Mouse (Mus musculus): ENCODE data around the gene Cacna1s. TPM values are rescaled to one million over a fixed set of nuclear protein-coding genes. Genes with fewer than 3 reads are reported as not detected.

Cacna1s gene
- polyA plus RNA-seq, 1 experiment from 2014 or later, result 0.39 TPM

- 51% methylated on average over 10 of the region's 10 CpGs for WGBS
- Histone ChIP-seq H3K27ac (ENCODE audit: low read length) (no peak overlapping the region), H3K27me3 (ENCODE audit: control insufficient read depth, insufficient read depth, low read depth, low read length) (no peaks in the 10 kb centered on the region), H3K9ac (ENCODE audit: low read depth, low read length) (no peak overlapping the region), H3K4me1 (ENCODE audit: control insufficient read depth, insufficient read depth, low read length) (peaks cover 51% of the 10 kb centered on the region), H3K9me3 (replicated peaks; ENCODE audit: control insufficient read depth, low read length, poor library complexity, severe bottlenecking) (no peaks in the 10 kb centered on the region), H3K36me3 (ENCODE audit: control insufficient read depth, insufficient read depth, low read length) (peaks cover 28% of the 10 kb centered on the region), H3K4me3 (ENCODE audit: low read depth, low read length) (no peak overlapping the region), H3K4me2 (ENCODE audit: low read length) (no peak overlapping the region)
- no peak for ATAC-seq
These were observed 91.0 kb downstream of the Cacna1s start for GRCm38 (mm10) chr1:136143514-136143913.

- no peaks in the 10 kb centered on the region for H3K27me3 ChIP-seq (ENCODE audit: control insufficient read depth, insufficient read depth, low read depth, low read length)
- WGBS, result 86% methylated on average over 9 of the region's 9 CpGs
These were observed 97.2 kb downstream of the Cacna1s start for GRCm38 (mm10) chr1:136149702-136150101.

GRCm38 (mm10) chr1:136151371-136151770, 98.8 kb downstream of the Cacna1s start:
- WGBS, result 90% methylated on average over 8 of the region's 8 CpGs
- Histone ChIP-seq H3K9me3 (replicated peaks; ENCODE audit: control insufficient read depth, low read length, poor library complexity, severe bottlenecking) (no peaks in the 10 kb centered on the region), H3K27ac (ENCODE audit: low read length) (no peak overlapping the region), H3K27me3 (ENCODE audit: control insufficient read depth, insufficient read depth, low read depth, low read length) (no peaks in the 10 kb centered on the region), H3K36me3 (ENCODE audit: control insufficient read depth, insufficient read depth, low read length) (peaks cover 71% of the 10 kb centered on the region), H3K4me3 (ENCODE audit: low read depth, low read length) (no peak overlapping the region), H3K9ac (ENCODE audit: low read depth, low read length) (no peak overlapping the region), H3K4me1 (ENCODE audit: control insufficient read depth, insufficient read depth, low read length) (no peaks in the 10 kb centered on the region), H3K4me2 (ENCODE audit: low read length) (no peak overlapping the region)
- ATAC-seq, result no peak

More at GRCm38 (mm10) chr1:136149702-136150101, 97.2 kb downstream of the Cacna1s start:
- Histone ChIP-seq H3K9me3 (replicated peaks; ENCODE audit: control insufficient read depth, low read length, poor library complexity, severe bottlenecking) (no peaks in the 10 kb centered on the region), H3K36me3 (ENCODE audit: control insufficient read depth, insufficient read depth, low read length) (peaks cover 69% of the 10 kb centered on the region), H3K4me3 (ENCODE audit: low read depth, low read length) (no peak overlapping the region), H3K9ac (ENCODE audit: low read depth, low read length) (no peak overlapping the region), H3K4me2 (ENCODE audit: low read length) (no peak overlapping the region), H3K27ac (ENCODE audit: low read length) (no peak overlapping the region), H3K4me1 (ENCODE audit: control insufficient read depth, insufficient read depth, low read length) (no peaks in the 10 kb centered on the region)
- no peak for ATAC-seq

- H3K9me3 ChIP-seq (replicated peaks; ENCODE audit: control insufficient read depth, low read length, poor library complexity, severe bottlenecking), result no peaks in the 10 kb centered on the region
- WGBS, result 95% methylated on average over 4 of the region's 4 CpGs
- no peak overlapping the region for H3K27ac ChIP-seq (ENCODE audit: low read length)
- no peak overlapping the region for H3K4me3 ChIP-seq (ENCODE audit: low read depth, low read length)
- H3K4me1 ChIP-seq (ENCODE audit: control insufficient read depth, insufficient read depth, low read length), result no peaks in the 10 kb centered on the region
- no peak overlapping the region for H3K9ac ChIP-seq (ENCODE audit: low read depth, low read length)
- H3K36me3 ChIP-seq (ENCODE audit: control insufficient read depth, insufficient read depth, low read length), result peaks cover 81% of the 10 kb centered on the region
- no peak overlapping the region for H3K4me2 ChIP-seq (ENCODE audit: low read length)
- no peak for ATAC-seq
- H3K27me3 ChIP-seq (ENCODE audit: control insufficient read depth, insufficient read depth, low read depth, low read length), result no peaks in the 10 kb centered on the region
These were observed 103.8 kb downstream of the Cacna1s start for GRCm38 (mm10) chr1:136156304-136156703.

- Histone ChIP-seq H3K27me3 (ENCODE audit: control insufficient read depth, insufficient read depth, low read depth, low read length) (no peaks in the 10 kb centered on the region), H3K27ac (ENCODE audit: low read length) (no peak overlapping the region), H3K36me3 (ENCODE audit: control insufficient read depth, insufficient read depth, low read length) (peaks cover 82% of the 10 kb centered on the region), H3K9ac (ENCODE audit: low read depth, low read length) (no peak overlapping the region), H3K9me3 (replicated peaks; ENCODE audit: control insufficient read depth, low read length, poor library complexity, severe bottlenecking) (no peaks in the 10 kb centered on the region), H3K4me2 (ENCODE audit: low read length) (no peak overlapping the region), H3K4me3 (ENCODE audit: low read depth, low read length) (no peak overlapping the region), H3K4me1 (ENCODE audit: control insufficient read depth, insufficient read depth, low read length) (no peaks in the 10 kb centered on the region)
- no peak for ATAC-seq
- whole genome bisulfite sequencing, result 91% methylated on average over 4 of the region's 4 CpGs
These were observed 104.4 kb downstream of the Cacna1s start for GRCm38 (mm10) chr1:136156951-136157350.

GRCm38 (mm10) chr1:136159830-136160229, 107.3 kb downstream of the Cacna1s start:
- H3K9me3 ChIP-seq (replicated peaks; ENCODE audit: control insufficient read depth, low read length, poor library complexity, severe bottlenecking), result no peaks in the 10 kb centered on the region
- no peak overlapping the region for H3K27ac ChIP-seq (ENCODE audit: low read length)
- WGBS, result 51% methylated on average over 11 of the region's 12 CpGs
- H3K36me3 ChIP-seq (ENCODE audit: control insufficient read depth, insufficient read depth, low read length), result peaks cover 74% of the 10 kb centered on the region
- no peak overlapping the region for H3K9ac ChIP-seq (ENCODE audit: low read depth, low read length)
- no peak for ATAC-seq
- no peak overlapping the region for H3K4me3 ChIP-seq (ENCODE audit: low read depth, low read length)
- no peaks in the 10 kb centered on the region for H3K27me3 ChIP-seq (ENCODE audit: control insufficient read depth, insufficient read depth, low read depth, low read length)
- no peaks in the 10 kb centered on the region for H3K4me1 ChIP-seq (ENCODE audit: control insufficient read depth, insufficient read depth, low read length)
- no peak overlapping the region for H3K4me2 ChIP-seq (ENCODE audit: low read length)

- 89% methylated on average over 12 of the region's 12 CpGs for WGBS
- Histone ChIP-seq H3K4me1 (ENCODE audit: control insufficient read depth, insufficient read depth, low read length) (no peaks in the 10 kb centered on the region), H3K27ac (ENCODE audit: low read length) (no peak overlapping the region), H3K4me2 (ENCODE audit: low read length) (no peak overlapping the region), H3K9me3 (replicated peaks; ENCODE audit: control insufficient read depth, low read length, poor library complexity, severe bottlenecking) (no peaks in the 10 kb centered on the region), H3K4me3 (ENCODE audit: low read depth, low read length) (no peak overlapping the region), H3K27me3 (ENCODE audit: control insufficient read depth, insufficient read depth, low read depth, low read length) (no peaks in the 10 kb centered on the region), H3K36me3 (ENCODE audit: control insufficient read depth, insufficient read depth, low read length) (peaks cover 72% of the 10 kb centered on the region), H3K9ac (ENCODE audit: low read depth, low read length) (no peak overlapping the region)
- no peak for ATAC-seq
These were observed 107.7 kb downstream of the Cacna1s start for GRCm38 (mm10) chr1:136160297-136160696.

GRCm38 (mm10) chr1:136160930-136161329, 108.4 kb downstream of the Cacna1s start:
- H3K27me3 ChIP-seq (ENCODE audit: control insufficient read depth, insufficient read depth, low read depth, low read length), result no peaks in the 10 kb centered on the region
- WGBS, result 89% methylated on average over 6 of the region's 6 CpGs
- no peak overlapping the region for H3K9ac ChIP-seq (ENCODE audit: low read depth, low read length)
- H3K4me3 ChIP-seq (ENCODE audit: low read depth, low read length), result no peak overlapping the region
- no peaks in the 10 kb centered on the region for H3K9me3 ChIP-seq (replicated peaks; ENCODE audit: control insufficient read depth, low read length, poor library complexity, severe bottlenecking)
- H3K27ac ChIP-seq (ENCODE audit: low read length), result no peak overlapping the region
- peaks cover 67% of the 10 kb centered on the region for H3K36me3 ChIP-seq (ENCODE audit: control insufficient read depth, insufficient read depth, low read length)
- H3K4me1 ChIP-seq (ENCODE audit: control insufficient read depth, insufficient read depth, low read length), result no peaks in the 10 kb centered on the region
- no peak overlapping the region for H3K4me2 ChIP-seq (ENCODE audit: low read length)
- no peak for ATAC-seq

GRCm38 (mm10) chr1:136161333-136161921, 108.9 kb downstream of the Cacna1s start:
- Histone ChIP-seq H3K4me3 (ENCODE audit: low read depth, low read length) (no peak overlapping the region), H3K9me3 (replicated peaks; ENCODE audit: control insufficient read depth, low read length, poor library complexity, severe bottlenecking) (no peaks in the 10 kb centered on the region), H3K4me2 (ENCODE audit: low read length) (no peak overlapping the region), H3K27ac (ENCODE audit: low read length) (no peak overlapping the region), H3K9ac (ENCODE audit: low read depth, low read length) (no peak overlapping the region), H3K4me1 (ENCODE audit: control insufficient read depth, insufficient read depth, low read length) (no peaks in the 10 kb centered on the region), H3K27me3 (ENCODE audit: control insufficient read depth, insufficient read depth, low read depth, low read length) (no peaks in the 10 kb centered on the region), H3K36me3 (ENCODE audit: control insufficient read depth, insufficient read depth, low read length) (peaks cover 63% of the 10 kb centered on the region)
- WGBS, result 92% methylated on average over 7 of the region's 7 CpGs
- ATAC-seq, result no peak

Measured in midbrain, embryonic 16.5 days (tissue).